Mouse (Mus musculus) hindbrain, embryonic 12.5 days (tissue): ENCODE results near the gene Gpr1. TPM values are rescaled to one million over a fixed set of nuclear protein-coding genes. Genes with fewer than 3 reads are reported as not detected.
"Not testable (repeated sequence)": the region's sequence is repeated elsewhere in the genome, so short reads cannot be mapped to it uniquely, and the experiment has no call there.

Experiments
- ATAC-seq: fragments of 200-750 bp; cut with Nextera tagmentation; 2 replicates; pipeline ENCODE4 v1.8.0; 2017; ENCODE audit warnings: moderate TSS enrichment; ENCODE audit not compliant: low FRiP score
- H3K27ac ChIP-seq: fragments of 300-500 bp; sonication (generic); 2 replicates; pipeline ENCODE4 v1.5.1; 2016; ENCODE audit warnings: mild to moderate bottlenecking
- H3K27me3 ChIP-seq: fragments of 300-500 bp; sonication (generic); 2 replicates; pipeline ENCODE4 v1.6.1; 2016; ENCODE audit warnings: mild to moderate bottlenecking
- H3K36me3 ChIP-seq: fragments of 300-500 bp; sonication (generic); 2 replicates; pipeline ENCODE4 v1.6.1; 2016; ENCODE audit warnings: mild to moderate bottlenecking
- H3K4me1 ChIP-seq: fragments of 300-500 bp; sonication (generic); 2 replicates; pipeline ENCODE4 v1.6.1; 2016
- H3K4me2 ChIP-seq: fragments of 300-500 bp; sonication (generic); replicated peaks from 2 replicates; pipeline ENCODE4 v1.6.1; 2016; ENCODE audit warnings: mild to moderate bottlenecking
- H3K4me3 ChIP-seq: fragments of 300-500 bp; sonication (generic); 2 replicates; pipeline ENCODE4 v1.5.1; 2016; ENCODE audit warnings: mild to moderate bottlenecking
- H3K9ac ChIP-seq: fragments of 300-500 bp; sonication (generic); 2 replicates; pipeline ENCODE4 v1.6.1; 2016; ENCODE audit warnings: mild to moderate bottlenecking, moderate library complexity
- H3K9me3 ChIP-seq: fragments of 300-500 bp; sonication (generic); replicated peaks from 2 replicates; pipeline ENCODE4 v1.6.1; 2016; ENCODE audit warnings: mild to moderate bottlenecking
- WGBS: fragments of 180-500 bp; shearing (Covaris S2); methylation state at CpG from one replicate; pipeline ENCODE4 v1.1.7; 2016; 5-methylcytosine and 5-hydroxymethylcytosine counted together
- polyA plus RNA-seq: library from polyadenylated mRNA; unstranded; fragments of >200 nt; fragmentation: Nextera tagmentation; extraction: Ambion mirVana; gene quantifications from 2 replicates; pipeline ENCODE4 v1.2.1, GENCODE M21; 2016

Gene Gpr1
- polyA plus RNA-seq, 1 experiment from 2014 or later: 0.21 TPM

DNA sequence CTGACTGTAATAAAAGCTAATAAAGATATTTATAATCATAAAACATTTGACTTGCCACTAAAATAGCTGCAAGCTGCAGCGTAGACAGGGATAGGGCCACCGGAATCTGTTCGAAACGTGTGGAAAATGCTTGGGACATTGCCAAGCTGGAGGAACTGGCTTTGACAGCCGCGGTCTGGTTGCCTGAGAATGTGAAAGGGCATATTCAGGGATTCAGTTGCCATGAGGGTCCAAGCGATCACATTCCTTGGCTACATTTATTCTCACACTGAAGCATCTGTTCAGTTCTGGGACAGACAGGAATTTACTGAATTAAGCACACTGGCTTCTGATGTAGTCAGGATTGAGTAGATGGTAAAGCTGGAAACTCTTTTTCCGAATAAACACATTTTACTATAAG, 23.5 kb downstream of the Gpr1 start:
- 71% methylated on average over 8 of the region's 8 CpGs for WGBS

DNA sequence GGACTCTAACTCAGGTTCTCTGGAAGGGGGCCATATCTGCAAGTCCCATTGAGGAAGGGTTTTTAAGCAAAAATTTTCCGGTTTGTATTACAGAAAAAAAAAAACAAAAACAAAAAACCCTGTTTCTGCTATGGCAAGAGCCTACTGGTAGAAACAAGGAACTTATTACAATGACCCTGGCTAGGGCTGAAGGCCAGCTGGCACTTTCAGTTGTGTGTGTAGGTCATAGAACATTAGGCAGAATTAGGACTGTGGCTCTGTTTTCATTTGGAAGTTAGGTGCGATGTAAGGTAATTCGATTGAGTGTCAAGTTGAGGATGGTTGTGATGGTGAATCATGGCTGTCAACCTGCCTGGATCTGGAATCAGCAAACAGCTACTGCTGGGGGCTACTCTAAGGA, 25.8 kb downstream of the Gpr1 start:
- Histone ChIP-seq H3K4me3 (no peak overlapping the region), H3K27ac (no peak overlapping the region), H3K9me3 (no peaks in the 10 kb centered on the region), H3K27me3 (no peaks in the 10 kb centered on the region), H3K36me3 (no peaks in the 10 kb centered on the region), H3K9ac (no peak overlapping the region), H3K4me2 (no peak overlapping the region), H3K4me1 (no peaks in the 10 kb centered on the region)
- WGBS: 97% methylated on average over 3 of the region's 3 CpGs
- no peak for ATAC-seq

More for the DNA sequence above, 23.5 kb downstream of the Gpr1 start:
- Histone ChIP-seq H3K27me3 (no peaks in the 10 kb centered on the region), H3K36me3 (no peaks in the 10 kb centered on the region), H3K27ac (no peak overlapping the region), H3K4me1 (no peaks in the 10 kb centered on the region), H3K9ac (no peak overlapping the region), H3K4me2 (no peak overlapping the region), H3K9me3 (no peaks in the 10 kb centered on the region), H3K4me3 (no peak overlapping the region)
- no peak for ATAC-seq

DNA sequence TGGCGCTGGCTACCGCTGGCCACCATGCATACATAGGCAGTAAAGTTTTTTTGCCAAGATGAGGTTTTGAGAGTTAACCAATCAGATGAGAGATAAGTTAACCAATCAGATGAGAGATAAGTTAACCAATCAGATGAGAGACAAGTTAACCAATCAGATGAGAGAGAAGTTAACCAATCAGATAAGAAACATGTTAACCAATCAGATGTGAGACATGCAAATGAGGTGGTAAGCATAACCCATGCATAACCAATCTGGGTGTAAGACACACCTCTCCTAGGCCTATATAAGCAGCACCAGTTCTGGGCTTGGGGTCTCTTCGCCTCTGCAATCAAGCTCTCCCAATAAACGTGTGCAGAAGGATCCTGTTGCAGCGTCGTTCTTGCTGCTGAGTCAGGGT, 28.9 kb downstream of the Gpr1 start:
- H3K4me1 ChIP-seq, H3K4me2 ChIP-seq, H3K9ac ChIP-seq, H3K27ac ChIP-seq, H3K9me3 ChIP-seq, H3K4me3 ChIP-seq, ATAC-seq, H3K27me3 ChIP-seq, H3K36me3 ChIP-seq: not testable (repeated sequence)
- WGBS: 96% methylated on average over 6 of the region's 6 CpGs

DNA sequence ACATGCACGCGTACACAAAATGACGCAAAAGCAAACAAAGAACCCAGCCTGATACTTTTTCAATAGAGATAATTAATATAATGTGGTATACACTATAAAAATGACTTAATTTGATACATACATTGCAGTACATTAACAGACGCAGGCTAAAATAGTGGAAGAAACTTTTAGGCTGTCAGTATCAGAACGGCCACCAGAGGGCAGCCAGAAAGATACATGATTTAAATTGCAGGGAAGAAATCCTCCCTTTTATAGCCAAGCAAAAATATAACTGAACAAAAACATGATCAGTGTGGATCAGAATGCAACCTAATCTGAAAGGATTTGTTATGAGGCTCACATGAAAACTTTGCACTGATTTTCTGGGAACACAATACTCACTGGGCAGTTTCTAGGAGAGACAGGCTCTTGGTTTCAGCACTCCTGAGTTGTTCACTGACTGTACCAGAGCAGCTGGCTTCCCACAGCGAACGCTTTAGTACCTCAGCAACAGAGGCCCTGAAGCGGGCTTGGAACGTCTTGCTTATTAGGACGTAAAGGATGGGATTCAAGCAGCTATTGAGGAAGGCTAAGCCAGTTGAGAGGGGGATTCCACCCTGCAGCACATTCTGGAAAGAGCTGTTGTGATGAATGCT, 31.6 kb downstream of the Gpr1 start:
- Histone ChIP-seq H3K9me3 (no peaks in the 10 kb centered on the region), H3K4me1 (peaks cover 7% of the 10 kb centered on the region), H3K36me3 (peaks cover 23% of the 10 kb centered on the region), H3K27me3 (no peaks in the 10 kb centered on the region), H3K4me2 (no peak overlapping the region), H3K9ac (no peak overlapping the region), H3K27ac (no peak overlapping the region), H3K4me3 (no peak overlapping the region)
- 64% methylated on average over 10 of the region's 10 CpGs for WGBS
- no peak for ATAC-seq

DNA sequence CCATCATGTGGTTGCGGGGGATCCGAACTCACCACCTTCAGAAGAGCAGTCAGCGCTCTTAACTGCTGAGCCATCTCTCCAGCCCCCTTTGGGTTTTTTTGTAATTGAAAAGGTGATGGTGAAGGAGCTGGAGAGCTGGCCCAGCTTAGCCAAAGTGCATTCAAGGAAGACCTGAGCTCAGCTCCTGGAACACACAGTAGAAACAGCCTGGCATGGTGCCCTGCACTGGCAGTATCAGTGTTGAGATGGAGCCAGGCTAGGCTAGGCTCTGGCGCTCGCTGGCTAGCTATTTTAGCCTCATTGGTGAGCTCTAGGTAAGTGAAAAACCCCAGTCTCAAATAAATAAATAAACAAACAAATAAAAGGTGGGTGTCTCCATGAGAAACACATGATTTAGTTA, 32.1 kb downstream of the Gpr1 start:
- Histone ChIP-seq H3K4me3 (no peak overlapping the region), H3K27ac (no peak overlapping the region), H3K4me2 (no peak overlapping the region), H3K4me1 (peaks cover 11% of the 10 kb centered on the region), H3K36me3 (peaks cover 23% of the 10 kb centered on the region), H3K9ac (no peak overlapping the region), H3K27me3 (no peaks in the 10 kb centered on the region), H3K9me3 (no peaks in the 10 kb centered on the region)
- no peak for ATAC-seq
- 87% methylated on average over 5 of the region's 5 CpGs for WGBS

DNA sequence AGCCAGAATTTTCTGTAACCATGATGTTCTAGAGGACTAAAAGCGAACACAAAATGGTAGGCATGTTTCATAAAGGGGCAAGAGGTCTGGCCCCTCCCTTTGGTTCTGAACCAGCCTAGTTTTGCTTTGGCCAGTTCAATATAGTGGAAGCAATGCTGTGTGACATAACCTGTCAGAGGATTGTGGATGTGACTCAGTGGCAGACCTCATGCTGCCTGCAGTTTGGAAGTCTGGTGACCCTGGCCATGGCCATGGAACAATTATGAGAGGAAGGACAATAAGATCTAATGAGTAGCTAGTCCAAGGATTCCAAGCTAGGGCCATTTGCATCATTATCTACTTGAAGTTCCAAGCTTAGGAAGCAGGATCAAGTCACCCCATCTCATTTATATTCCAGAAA, 32.9 kb downstream of the Gpr1 start:
- Histone ChIP-seq H3K4me3 (no peak overlapping the region), H3K4me1 (peaks cover 11% of the 10 kb centered on the region), H3K27me3 (no peaks in the 10 kb centered on the region), H3K27ac (0 out of 2 replicates have a peak overlapping the region, but pooled peaks have one; percentile 30), H3K9me3 (no peaks in the 10 kb centered on the region), H3K36me3 (peaks cover 23% of the 10 kb centered on the region), H3K9ac (no peak overlapping the region), H3K4me2 (no peak overlapping the region)
- peak; percentile 18; the same call in 1 of the 2 replicates for ATAC-seq
- 93% methylated on average over 1 of the region's 1 CpGs for WGBS

DNA sequence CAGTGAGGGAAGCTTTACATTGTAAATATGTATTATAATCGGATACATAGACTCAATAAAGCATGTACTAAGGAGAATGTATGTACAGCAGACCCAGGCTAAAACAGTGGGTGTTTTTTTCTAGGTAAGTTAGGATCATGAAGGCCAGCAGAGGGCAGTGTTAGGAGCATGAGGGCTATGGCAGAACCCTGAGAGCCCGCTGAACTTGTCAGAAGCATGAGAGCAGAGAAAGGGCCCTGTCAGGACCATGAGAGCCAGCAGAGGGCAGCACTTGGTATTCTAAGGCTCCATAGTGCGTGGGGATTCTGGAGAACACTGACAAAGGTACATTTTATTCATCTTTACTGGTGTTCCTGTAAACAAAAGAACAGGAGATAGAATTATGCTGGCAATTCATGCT, 33.3 kb downstream of the Gpr1 start:
- Histone ChIP-seq H3K9ac (no peak overlapping the region), H3K4me1 (peaks cover 11% of the 10 kb centered on the region), H3K4me3 (no peak overlapping the region), H3K4me2 (no peak overlapping the region), H3K27me3 (no peaks in the 10 kb centered on the region), H3K36me3 (peaks cover 23% of the 10 kb centered on the region), H3K9me3 (no peaks in the 10 kb centered on the region), H3K27ac (0 out of 2 replicates have a peak overlapping the region, but pooled peaks have one; percentile 30)
- peak; percentile 71 for ATAC-seq
- WGBS: 9% methylated on average over 3 of the region's 3 CpGs

DNA sequence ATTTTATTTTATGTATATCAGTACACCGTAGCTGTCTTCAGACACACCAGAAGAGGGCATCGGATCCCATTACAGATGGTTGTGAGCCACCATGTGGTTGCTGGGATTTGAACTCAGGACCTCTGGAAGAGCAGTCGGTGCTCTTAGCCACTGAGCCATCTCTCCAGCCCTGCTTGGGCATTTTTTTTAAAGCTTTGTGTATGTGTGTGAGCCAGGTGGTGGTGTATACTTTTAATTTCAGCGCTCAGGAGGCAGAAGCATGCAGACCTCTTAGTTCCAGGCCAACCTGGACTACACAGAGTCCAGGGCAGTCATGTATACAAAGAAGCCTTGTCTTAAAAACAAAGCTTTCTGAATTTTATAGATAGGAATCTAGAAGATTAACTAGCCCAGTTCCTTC, 33.8 kb downstream of the Gpr1 start:
- H3K4me3 ChIP-seq, H3K9me3 ChIP-seq, H3K4me2 ChIP-seq, ATAC-seq, H3K9ac ChIP-seq, H3K27me3 ChIP-seq: not testable (repeated sequence)
- 68% methylated on average over 4 of the region's 4 CpGs for WGBS
- Histone ChIP-seq H3K4me1 (peaks cover 14% of the 10 kb centered on the region), H3K36me3 (peaks cover 23% of the 10 kb centered on the region), H3K27ac (0 out of 2 replicates have a peak overlapping the region, but pooled peaks have one; percentile 5)

DNA sequence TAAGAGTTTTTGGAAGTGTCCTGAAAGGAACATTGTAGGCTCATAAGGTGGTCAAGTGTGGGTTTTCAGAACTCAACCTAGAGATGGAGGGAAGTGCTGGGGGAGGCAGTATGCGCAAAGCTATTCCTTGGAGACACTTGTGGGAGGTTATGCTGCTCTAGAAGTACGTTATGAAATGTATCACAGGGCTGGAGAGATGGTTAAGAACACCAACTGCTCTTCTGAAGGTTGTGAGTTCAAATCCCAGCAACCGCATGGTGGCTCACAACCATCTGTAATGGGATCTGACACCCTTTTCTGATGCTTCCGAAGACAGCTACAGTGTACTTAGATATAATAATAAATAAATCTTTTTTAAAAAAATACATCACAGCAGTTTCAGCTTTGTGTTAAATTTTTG, 34.2 kb downstream of the Gpr1 start:
- no peak overlapping the region for H3K9ac ChIP-seq
- WGBS: 90% methylated on average over 4 of the region's 4 CpGs
- H3K4me2 ChIP-seq: no peak overlapping the region
- H3K27me3 ChIP-seq: no peaks in the 10 kb centered on the region
- no peaks in the 10 kb centered on the region for H3K9me3 ChIP-seq
- H3K4me1 ChIP-seq: peaks cover 18% of the 10 kb centered on the region
- no peak overlapping the region for H3K4me3 ChIP-seq
- no peak for ATAC-seq
- no peak overlapping the region for H3K27ac ChIP-seq
- H3K36me3 ChIP-seq: peaks cover 23% of the 10 kb centered on the region

DNA sequence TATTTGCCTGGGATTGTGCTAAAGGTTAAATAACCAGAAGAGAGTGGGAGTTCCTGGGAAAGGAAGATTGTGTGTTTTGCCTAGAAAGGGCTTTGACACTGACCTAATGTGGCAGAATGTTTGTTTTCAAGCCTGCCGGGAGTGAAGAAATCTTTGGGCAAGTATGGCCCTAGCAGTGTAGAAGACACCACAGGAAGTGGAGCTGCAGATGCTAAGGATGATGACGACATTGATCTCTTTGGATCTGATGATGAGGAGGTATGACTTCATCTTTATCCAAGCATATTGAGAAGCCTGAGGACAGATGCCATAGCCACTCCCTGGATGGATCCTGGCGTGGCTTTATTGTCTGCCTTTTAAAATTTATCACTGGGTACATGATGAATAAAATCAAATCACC, 36.0 kb downstream of the Gpr1 start:
- ATAC-seq: no peak
- Histone ChIP-seq H3K4me3 (peak overlapping the region; percentile 62), H3K27me3 (no peaks in the 10 kb centered on the region), H3K9me3 (no peaks in the 10 kb centered on the region), H3K9ac (no peak overlapping the region), H3K4me2 (peak overlapping the region; percentile 77), H3K36me3 (peaks cover 23% of the 10 kb centered on the region), H3K27ac (no peak overlapping the region), H3K4me1 (peaks cover 21% of the 10 kb centered on the region)
- WGBS: 82% methylated on average over 3 of the region's 3 CpGs

DNA sequence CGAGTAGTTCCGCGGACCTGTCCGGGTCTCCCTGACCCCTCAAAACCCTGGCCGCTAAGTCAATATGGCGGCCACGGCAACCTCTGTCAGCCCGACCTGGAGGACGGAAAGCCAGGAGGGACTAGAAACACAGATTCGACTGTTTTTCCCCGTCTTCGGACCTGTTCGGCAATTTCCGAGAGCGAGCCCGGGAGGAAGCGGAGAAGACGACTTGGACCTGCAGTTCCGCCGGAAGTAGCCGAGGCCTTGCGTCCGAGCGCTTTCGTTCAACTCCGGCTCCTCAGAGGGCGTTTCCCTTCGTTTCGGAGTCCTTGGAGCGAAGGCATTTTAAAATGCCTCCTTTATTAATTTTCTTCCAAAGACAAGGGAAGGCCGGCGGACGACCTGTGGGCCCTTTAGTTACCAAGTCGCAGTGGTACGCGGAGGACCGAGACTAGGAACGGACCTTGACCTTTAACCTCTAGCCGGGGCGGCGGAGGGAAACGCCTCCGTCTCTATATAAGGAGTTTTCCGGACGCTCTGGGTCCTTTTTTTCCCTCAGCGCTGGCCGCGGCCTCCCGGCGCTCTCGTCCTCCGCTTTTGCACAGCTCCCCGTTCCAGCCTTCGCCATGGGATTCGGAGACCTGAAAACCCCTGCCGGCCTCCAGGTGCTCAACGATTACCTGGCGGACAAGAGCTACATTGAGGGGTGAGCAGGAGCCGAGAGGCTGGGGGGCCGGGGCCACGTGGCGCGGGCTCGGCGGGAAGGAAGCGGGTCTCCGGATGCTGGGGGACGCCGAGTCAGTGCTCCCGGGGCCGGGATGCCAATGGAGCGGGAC, 37.5 kb downstream of the Gpr1 start, which contains the start of the genes Eef1b2 and Ndufs1:
TSS of gene Eef1b2 (plus strand) at position 222 of the 818 bp plus-strand sequence.
TSS of gene Ndufs1 (minus strand) at position 230 of the 818 bp plus-strand sequence.
- under 1% methylated on average over 72 of the region's 72 CpGs for WGBS
- peaks cover 27% of the 10 kb centered on the region for H3K36me3 ChIP-seq
- H3K4me1 ChIP-seq: peaks cover 21% of the 10 kb centered on the region
- H3K27ac ChIP-seq: peak within 1 kb of the TSS; percentile 83
- H3K9ac ChIP-seq: peak within 1 kb of the TSS; percentile 88
- H3K9me3 ChIP-seq: no peaks in the 10 kb centered on the region
- no peaks in the 10 kb centered on the region for H3K27me3 ChIP-seq
- peak; percentile 87 for ATAC-seq
- peak within 1 kb of the TSS; percentile 77 for H3K4me2 ChIP-seq
- peak within 1 kb of the TSS; percentile 62 for H3K4me3 ChIP-seq

DNA sequence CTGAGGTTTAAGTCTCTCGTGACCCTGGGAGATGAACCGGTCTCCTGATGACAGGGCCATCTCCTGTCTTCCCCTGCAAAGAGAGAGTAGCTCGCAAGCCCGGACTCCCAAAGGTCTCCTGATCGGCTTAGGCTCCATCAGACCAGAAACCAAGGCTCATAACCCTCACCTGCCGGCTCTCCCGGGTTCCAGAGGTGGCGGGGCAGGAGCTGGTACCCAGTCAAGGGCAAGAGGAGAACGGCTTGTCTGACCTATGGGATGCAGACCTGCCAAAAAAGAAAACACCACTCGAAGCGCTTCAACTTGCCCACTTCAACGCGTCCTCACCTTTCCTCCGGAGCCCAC, 38.1 kb downstream of the Gpr1 start:
- H3K27ac ChIP-seq: peak overlapping the region; percentile 83
- H3K4me1 ChIP-seq: peaks cover 21% of the 10 kb centered on the region
- peaks cover 33% of the 10 kb centered on the region for H3K36me3 ChIP-seq
- under 1% methylated on average over 14 of the region's 14 CpGs for WGBS
- peak; percentile 57 for ATAC-seq
- H3K9ac ChIP-seq: peak overlapping the region; percentile 88
- no peaks in the 10 kb centered on the region for H3K27me3 ChIP-seq
- no peaks in the 10 kb centered on the region for H3K9me3 ChIP-seq
- peak overlapping the region; percentile 77 for H3K4me2 ChIP-seq
- peak overlapping the region; percentile 62 for H3K4me3 ChIP-seq
